Mouse (Mus musculus): ENCODE measurements around the gene Actg1. TPM values are rescaled to one million over a fixed set of nuclear protein-coding genes. Genes with fewer than 3 reads are reported as not detected.
A peak's percentile ranks its signal among the peaks of the same experiment; 100 is the strongest.
"Not testable (repeated sequence)": the region's sequence is repeated elsewhere in the genome, so short reads cannot be mapped to it uniquely, and the experiment has no call there.

The Actg1 gene
- polyA plus RNA-seq, 1 experiment: 951 TPM

DNA sequence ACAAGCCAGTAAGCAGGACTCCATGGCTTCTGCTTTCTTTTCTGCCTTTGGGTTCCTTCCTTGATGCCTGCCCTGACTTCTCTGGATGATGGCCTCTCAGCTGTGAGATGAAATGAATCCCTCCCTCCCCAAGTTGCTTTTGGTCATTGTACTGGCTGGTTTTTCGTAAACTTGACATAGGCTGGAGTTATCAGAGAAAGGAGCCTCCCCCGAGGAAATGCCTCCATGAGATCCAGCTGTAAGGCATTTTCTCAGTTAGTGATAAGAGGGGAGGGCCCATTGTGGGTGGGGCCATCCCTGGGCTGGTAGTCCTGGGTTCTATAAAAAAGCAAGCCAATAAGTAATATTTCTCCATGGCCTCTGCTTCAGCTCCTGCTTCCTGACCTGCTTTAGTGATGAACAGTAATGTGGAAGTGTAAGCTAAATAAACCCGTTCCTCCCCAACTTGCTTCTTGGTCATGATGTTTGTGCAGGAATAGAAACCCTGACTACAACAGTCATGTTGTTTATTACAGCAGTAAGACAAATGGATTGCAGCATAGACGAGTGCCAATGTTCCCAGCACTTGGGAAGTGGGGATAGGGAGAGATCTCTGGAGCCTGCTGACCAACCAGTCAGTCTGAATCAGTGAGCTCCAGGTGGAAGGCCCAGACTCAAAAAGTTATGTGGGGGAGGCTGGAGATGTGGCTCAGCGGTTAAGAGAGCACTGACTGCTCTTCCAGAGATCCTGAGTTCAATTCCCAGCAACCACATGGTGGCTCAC, 7.1 kb upstream of the Actg1 start:
- TF ChIP-seq CTCF (IDR thresholded peaks at IDR 0.05; ENCODE audit: extremely low read depth, insufficient read depth, insufficient read length, insufficient replicate concordance): no peak
- TF ChIP-seq POLR2A (IDR thresholded peaks at IDR 0.05; ENCODE audit: low read depth, low read length): no peak
- no peak for DNase-seq (ENCODE audit: low read depth in 1 of 2, low spot score in 2 of 2)
- H3K27ac ChIP-seq (ENCODE audit: insufficient read depth, low read length): no peak overlapping the region
- no peaks in the 10 kb centered on the region for H3K36me3 ChIP-seq (ENCODE audit: control insufficient read depth, insufficient read depth, low read length)
- WGBS: 73% methylated on average over 5 of the region's 5 CpGs
- H3K4me3 ChIP-seq (ENCODE audit: extremely low read depth, insufficient read depth, insufficient read length): no peak overlapping the region
- H3K27me3 ChIP-seq (ENCODE audit: control insufficient read depth, insufficient read depth, low read length): no peaks in the 10 kb centered on the region
- H3K4me1 ChIP-seq (ENCODE audit: control insufficient read depth, insufficient read depth, insufficient read length): no peaks in the 10 kb centered on the region; the same call in 1 of the 2 replicates

DNA sequence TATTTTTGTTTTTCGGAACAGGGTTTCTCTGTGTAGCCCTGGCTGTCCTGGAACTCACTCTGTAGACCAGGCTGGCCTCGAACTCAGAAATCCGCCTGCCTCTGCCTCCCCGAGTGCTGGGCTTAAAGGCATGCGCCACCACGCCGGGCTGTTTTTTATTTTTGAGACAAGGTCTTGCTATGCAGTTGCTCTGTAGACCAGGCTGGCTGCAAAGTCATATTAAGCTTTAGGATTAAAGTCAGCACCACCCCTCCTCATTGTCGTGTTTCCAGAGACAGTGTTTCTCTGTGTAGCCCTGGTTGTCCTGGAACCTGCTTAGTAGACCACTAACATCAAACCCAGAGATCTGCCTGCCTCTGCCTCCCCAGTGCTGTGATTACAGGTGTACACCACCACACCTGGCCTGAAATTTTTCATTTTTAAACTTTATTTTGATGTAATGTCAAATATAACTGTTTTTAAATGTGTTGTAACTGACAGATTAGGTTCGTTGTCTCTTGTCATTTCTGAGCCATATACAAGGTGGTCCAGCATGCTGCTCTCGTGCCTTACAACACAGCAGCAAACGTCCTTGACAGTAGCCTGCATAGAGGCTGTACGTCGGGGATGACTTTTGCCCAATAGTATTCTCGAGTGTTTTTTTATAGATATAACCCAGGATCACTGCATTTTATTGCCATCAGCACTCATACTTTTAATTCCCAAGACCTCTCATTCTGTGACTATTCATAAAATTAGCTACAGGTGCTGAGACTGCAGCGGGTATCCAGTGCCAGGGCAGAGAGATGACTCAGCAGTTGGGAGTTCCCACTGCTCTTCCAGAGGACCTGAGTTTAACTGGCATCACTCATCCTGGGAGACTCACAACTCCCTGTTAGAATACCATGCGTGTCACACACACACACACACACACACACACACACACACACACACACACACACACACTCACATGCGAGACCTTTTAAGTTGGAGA, 6.2 kb upstream of the Actg1 start:
- Histone ChIP-seq H3K4me3 (ENCODE audit: extremely low read depth, insufficient read depth, insufficient read length) (no peak overlapping the region), H3K36me3 (ENCODE audit: control insufficient read depth, insufficient read depth, low read length) (no peaks in the 10 kb centered on the region), H3K4me1 (ENCODE audit: control insufficient read depth, insufficient read depth, insufficient read length) (no peaks in the 10 kb centered on the region; the same call in 1 of the 2 replicates), H3K27me3 (ENCODE audit: control insufficient read depth, insufficient read depth, low read length) (no peaks in the 10 kb centered on the region), H3K27ac (ENCODE audit: insufficient read depth, low read length) (no peak overlapping the region)
- DNase-seq (ENCODE audit: low read depth in 1 of 2, low spot score in 2 of 2): peak in 1 of 2 experiments; percentile 1
- 84% methylated on average over 17 of the region's 17 CpGs for WGBS
- TF ChIP-seq CTCF (IDR thresholded peaks at IDR 0.05; ENCODE audit: extremely low read depth, insufficient read depth, insufficient read length, insufficient replicate concordance) (no peak), POLR2A (IDR thresholded peaks at IDR 0.05; ENCODE audit: low read depth, low read length) (no peak)

DNA sequence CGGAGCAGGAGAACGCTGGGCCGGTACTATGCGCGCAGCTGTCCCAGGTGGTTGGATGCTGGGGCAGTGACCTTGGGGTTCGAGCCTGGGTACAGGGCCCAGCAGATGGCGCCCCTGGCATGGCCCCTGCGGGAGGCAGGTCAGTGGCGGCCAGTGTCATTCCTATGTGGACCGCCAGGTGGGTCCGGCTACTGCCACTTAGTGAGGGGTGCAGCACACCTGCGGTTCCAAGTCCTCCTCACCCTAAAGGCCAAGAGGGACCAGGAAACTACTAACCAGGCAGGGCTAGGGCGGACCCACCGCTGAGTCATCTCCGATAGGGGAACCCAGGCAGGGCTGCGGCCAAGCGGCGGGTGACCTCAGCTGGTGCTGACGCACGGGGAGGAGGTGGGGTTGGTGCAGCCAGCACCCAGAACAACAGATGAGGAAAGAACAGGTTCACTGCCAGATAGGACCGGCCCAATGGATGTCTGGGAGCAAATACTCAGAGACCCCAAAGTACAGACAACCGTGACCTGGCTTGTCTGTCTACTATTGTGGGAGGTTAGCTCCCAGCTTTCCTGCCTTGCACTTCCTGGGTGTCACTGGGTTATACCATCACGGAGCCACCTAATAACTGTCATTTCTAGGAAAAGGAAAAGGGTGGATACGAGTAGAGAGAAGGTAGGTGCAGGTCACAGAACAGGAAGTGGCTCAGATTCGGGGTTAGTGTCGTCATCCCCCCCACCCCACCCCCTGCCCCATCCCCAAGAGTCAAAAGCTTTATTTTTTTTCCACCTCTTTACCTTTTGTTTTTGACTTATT, 5.4 kb upstream of the Actg1 start:
- WGBS: 2% methylated on average over 26 of the region's 26 CpGs
- Histone ChIP-seq H3K36me3 (ENCODE audit: control insufficient read depth, insufficient read depth, low read length) (no peaks in the 10 kb centered on the region), H3K4me3 (ENCODE audit: extremely low read depth, insufficient read depth, insufficient read length) (peak overlapping the region; percentile 22), H3K27me3 (ENCODE audit: control insufficient read depth, insufficient read depth, low read length) (no peaks in the 10 kb centered on the region), H3K4me1 (ENCODE audit: control insufficient read depth, insufficient read depth, insufficient read length) (no peaks in the 10 kb centered on the region; the same call in 1 of the 2 replicates), H3K27ac (ENCODE audit: insufficient read depth, low read length) (peak overlapping the region; percentile 72)
- TF ChIP-seq POLR2A (IDR thresholded peaks at IDR 0.05; ENCODE audit: low read depth, low read length) (no peak), CTCF (IDR thresholded peaks at IDR 0.05; ENCODE audit: extremely low read depth, insufficient read depth, insufficient read length, insufficient replicate concordance) (peak; percentile 78)
- peak; percentile 67 to 89 for DNase-seq (ENCODE audit: low read depth in 1 of 2, low spot score in 2 of 2)

DNA sequence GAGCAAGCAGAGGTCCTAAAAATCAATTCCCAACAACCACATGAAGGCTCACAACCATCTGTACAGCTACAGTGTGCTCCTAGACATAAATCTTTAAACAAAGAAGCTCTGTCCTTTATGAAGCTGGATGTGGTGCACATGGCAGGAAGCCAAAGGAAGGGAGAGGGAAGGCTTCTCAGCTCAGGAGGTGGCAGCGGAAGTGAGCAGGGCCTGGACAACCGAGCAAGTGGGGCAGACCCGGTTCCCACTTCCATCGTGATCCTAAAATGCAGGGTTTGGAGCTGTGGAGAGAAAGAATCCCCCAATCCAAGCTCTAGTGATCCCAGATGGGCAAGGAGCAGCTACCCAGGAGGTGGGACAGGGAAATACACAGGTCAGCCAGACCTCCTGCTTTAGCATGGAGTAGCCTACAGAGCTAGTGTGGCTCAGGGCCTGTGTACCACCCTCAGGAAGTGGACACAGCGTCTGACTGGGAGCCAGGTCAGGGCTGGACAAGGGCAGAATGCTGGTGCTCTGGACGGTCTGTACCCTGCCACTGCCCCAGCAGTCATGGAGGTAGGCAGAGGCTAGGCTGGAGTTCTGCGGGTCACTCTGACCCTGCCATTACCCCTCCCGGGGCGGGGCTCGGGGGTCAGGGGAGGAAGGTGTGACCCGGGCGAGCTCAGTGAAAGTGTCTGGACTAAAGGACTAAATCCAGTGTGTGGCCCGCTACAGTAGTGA, 4.4 kb upstream of the Actg1 start:
- 50% methylated on average over 13 of the region's 13 CpGs for WGBS
- no peak overlapping the region for H3K4me3 ChIP-seq (ENCODE audit: extremely low read depth, insufficient read depth, insufficient read length)
- DNase-seq (ENCODE audit: low read depth in 1 of 2, low spot score in 2 of 2): peak in 1 of 2 experiments; percentile 9
- peaks cover under 1% of the 10 kb centered on the region; the same call in 1 of the 2 replicates for H3K36me3 ChIP-seq (ENCODE audit: control insufficient read depth, insufficient read depth, low read length)
- no peak for TF ChIP-seq CTCF (IDR thresholded peaks at IDR 0.05; ENCODE audit: extremely low read depth, insufficient read depth, insufficient read length, insufficient replicate concordance)
- TF ChIP-seq POLR2A (IDR thresholded peaks at IDR 0.05; ENCODE audit: low read depth, low read length): no peak
- H3K27me3 ChIP-seq (ENCODE audit: control insufficient read depth, insufficient read depth, low read length): no peaks in the 10 kb centered on the region
- peak overlapping the region; percentile 19; the same call in 1 of the 2 replicates for H3K27ac ChIP-seq (ENCODE audit: insufficient read depth, low read length)
- no peaks in the 10 kb centered on the region; the same call in 1 of the 2 replicates for H3K4me1 ChIP-seq (ENCODE audit: control insufficient read depth, insufficient read depth, insufficient read length)

DNA sequence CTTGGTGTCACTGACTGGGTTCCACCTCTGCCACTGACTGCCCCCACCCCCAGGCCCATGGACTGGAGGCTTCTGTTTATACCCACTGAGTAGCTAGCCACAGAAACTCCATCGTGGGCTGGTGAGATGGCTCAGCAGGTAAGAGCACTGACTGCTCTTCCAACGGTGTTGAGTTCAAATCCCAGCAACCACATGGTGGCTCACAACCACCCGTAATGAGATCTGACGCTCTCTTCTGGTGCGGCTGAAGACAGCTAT, 3.7 kb upstream of the Actg1 start:
- not testable (repeated sequence) for H3K27me3 ChIP-seq (ENCODE audit: control insufficient read depth, insufficient read depth, low read length); H3K4me3 ChIP-seq (ENCODE audit: extremely low read depth, insufficient read depth, insufficient read length); H3K27ac ChIP-seq (ENCODE audit: insufficient read depth, low read length); H3K4me1 ChIP-seq (ENCODE audit: control insufficient read depth, insufficient read depth, insufficient read length); H3K36me3 ChIP-seq (ENCODE audit: control insufficient read depth, insufficient read depth, low read length); DNase-seq (ENCODE audit: low read depth in 1 of 2, low spot score in 2 of 2)
- WGBS: 89% methylated on average over 5 of the region's 5 CpGs
